Mouse (Mus musculus) liver, embryonic 12.5 days (tissue): ENCODE measurements around the gene Insrr. TPM values are rescaled to one million over a fixed set of nuclear protein-coding genes. Genes with fewer than 3 reads are reported as not detected.

Experiments
- polyA plus RNA-seq: library from polyadenylated mRNA; unstranded; fragments of >200 nt; fragmentation: Nextera tagmentation; extraction: Ambion mirVana; gene quantifications from 2 replicates; pipeline ENCODE4 v1.2.1, GENCODE M21; 2016

Gene Insrr
- polyA plus RNA-seq, 1 experiment from 2014 or later: 0.05 TPM

Other genes starting within 250 kb of the Insrr start
- gene Arhgef11, start 179.4 kb upstream of the Insrr start, polyA plus RNA-seq: 4.2 and 4.9 TPM in 2 replicates
- 0.13 and 0.29 TPM in 2 replicates for gene Lrrc71, start 48.3 kb upstream of the Insrr start, polyA plus RNA-seq
- 0.31 and 0.59 TPM in 2 replicates for gene Ntrk1, start 1.8 kb upstream of the Insrr start, polyA plus RNA-seq
- 9.4 and 10.2 TPM in 2 replicates for gene Pear1, start 27.4 kb downstream of the Insrr start, polyA plus RNA-seq
- gene Sh2d2a, start 49.8 kb downstream of the Insrr start, polyA plus RNA-seq: 0.04 and 0.11 TPM in 2 replicates
- gene Prcc, start 88.7 kb downstream of the Insrr start, polyA plus RNA-seq: 8.7 and 8.9 TPM in 2 replicates
- gene Hdgf, start 109.4 kb downstream of the Insrr start, polyA plus RNA-seq: 393 and 400 TPM in 2 replicates
- 57.0 and 57.3 TPM in 2 replicates for gene Mrpl24, start 122.6 kb downstream of the Insrr start, polyA plus RNA-seq
- gene Isg20l2, start 133.4 kb downstream of the Insrr start, polyA plus RNA-seq: 51.9 and 52.2 TPM in 2 replicates
- 11.1 and 11.4 TPM in 2 replicates for gene Rrnad1, start 133.8 kb downstream of the Insrr start, polyA plus RNA-seq
- 3.9 and 6.5 TPM in 2 replicates for gene Crabp2, start 151.7 kb downstream of the Insrr start, polyA plus RNA-seq
- 7.2 and 7.3 TPM in 2 replicates for gene Nes, start 174.1 kb downstream of the Insrr start, polyA plus RNA-seq
- gene Bcan, start 203.3 kb downstream of the Insrr start, polyA plus RNA-seq: not detected in 2 replicates
- not detected in 2 replicates for gene Hapln2, start 230.6 kb downstream of the Insrr start, polyA plus RNA-seq
- 41.4 and 44.0 TPM in 2 replicates for gene Gpatch4, start 246.2 kb downstream of the Insrr start, polyA plus RNA-seq